Mouse (Mus musculus) liver, embryonic 14.5 days (tissue): ENCODE measurements around the gene Kctd12b. TPM values are rescaled to one million over a fixed set of nuclear protein-coding genes. Genes with fewer than 3 reads are reported as not detected.
A peak's percentile ranks its signal among the peaks of the same experiment; 100 is the strongest.
"Not testable (repeated sequence)": the region's sequence is repeated elsewhere in the genome, so short reads cannot be mapped to it uniquely, and the experiment has no call there.

Experiments used
- ATAC-seq: fragments of 200-750 bp; cut with Nextera tagmentation; 2 replicates; pipeline ENCODE4 v1.8.0; 2017; ENCODE audit warnings: moderate number of reproducible peaks, mild to moderate bottlenecking, moderate library complexity; ENCODE audit not compliant: insufficient read depth
- DNase-seq, 3 experiments: peaks; one replicate each; pipeline ENCODE4 v3.0.0-alpha.2; 2012 to 2013; ENCODE audit warnings: low read depth in 3 of 3, low spot score in 3 of 3
- H3K27ac ChIP-seq: fragments of 300-500 bp; sonication (generic); 2 replicates; pipeline ENCODE4 v1.5.1; 2014; ENCODE audit warnings: moderate library complexity, mild to moderate bottlenecking, control low read depth, inconsistent platforms
- H3K27me3 ChIP-seq: fragments of 300-500 bp; sonication (generic); 2 replicates; pipeline ENCODE4 v1.6.1; 2014; ENCODE audit warnings: mild to moderate bottlenecking, low read length, moderate library complexity; ENCODE audit not compliant: control insufficient read depth, insufficient read depth
- H3K36me3 ChIP-seq: fragments of 300-500 bp; sonication (generic); replicated peaks from 2 replicates; pipeline ENCODE4 v1.6.1; 2014; ENCODE audit warnings: low read depth; ENCODE audit not compliant: control insufficient read depth, insufficient read depth
- H3K4me1 ChIP-seq, 2 experiments: fragments of 200-500 bp in 1 of 2; fragments of 300-500 bp in 1 of 2; sonication (generic) in 1 of 2; replicated peaks; 2 replicates each; pipeline ENCODE4 v1.6.1; 2012 to 2014; ENCODE audit warnings: antibody characterized with exemption in 1 of 2, inconsistent platforms in 1 of 2, low read length in 1 of 2; ENCODE audit not compliant: control insufficient read depth in 2 of 2, insufficient read depth in 2 of 2
- H3K4me2 ChIP-seq: fragments of 300-500 bp; sonication (generic); 2 replicates; pipeline ENCODE4 v1.6.1; 2014; ENCODE audit warnings: low read depth, mild to moderate bottlenecking, control low read depth, moderate library complexity
- H3K4me3 ChIP-seq, 2 experiments: fragments of 200-500 bp in 1 of 2; fragments of 300-500 bp in 1 of 2; sonication (generic) in 1 of 2; 2 replicates each; pipeline ENCODE4 v1.5.1; 2012 to 2014; ENCODE audit warnings: low read depth in 2 of 2, low read length in 2 of 2, mild to moderate bottlenecking in 2 of 2, control low read depth in 1 of 2, inconsistent platforms in 1 of 2, moderate library complexity in 1 of 2; ENCODE audit not compliant: insufficient read depth in 1 of 2
- H3K9ac ChIP-seq: fragments of 300-500 bp; sonication (generic); replicated peaks from 2 replicates; pipeline ENCODE4 v1.6.1; 2014; ENCODE audit warnings: mild to moderate bottlenecking, control low read depth, moderate library complexity
- H3K9me3 ChIP-seq: fragments of 300-500 bp; sonication (generic); 2 replicates; pipeline ENCODE4 v1.6.1; 2016; ENCODE audit warnings: low read length, mixed read lengths; ENCODE audit not compliant: control insufficient read depth
- CTCF ChIP-seq: IDR thresholded peaks from 2 replicates; pipeline ENCODE4 v1.5.1; 2016; ENCODE audit warnings: antibody characterized with exemption, low read depth, control low read depth
- EP300 ChIP-seq: IDR thresholded peaks from 2 replicates; pipeline ENCODE4 v1.6.1; 2016; ENCODE audit warnings: antibody characterized with exemption, low read depth
- WGBS: fragments of 180-500 bp; shearing (Covaris S2); extraction: QIAGEN DNeasy Blood & Tissue Kit; methylation state at CpG from one replicate; pipeline ENCODE4 v1.1.7; 2014; ENCODE audit not compliant: insufficient replicate concordance; 5-methylcytosine and 5-hydroxymethylcytosine counted together
- polyA plus RNA-seq, 2 experiments: library from polyadenylated mRNA; depleted of rRNA in 1 of 2; stranded (reverse) in 1 of 2; unstranded in 1 of 2; fragments of >200 nt; fragmentation: Nextera tagmentation in 1 of 2; extraction: Ambion mirVana in 1 of 2; gene quantifications; 2 replicates each; pipeline versions ENCODE4 v1.2.1 to v1.2.3; 2012 to 2014

Gene Kctd12b
- polyA plus RNA-seq, 2 experiments: 0.60 to 0.66 TPM

DNA sequence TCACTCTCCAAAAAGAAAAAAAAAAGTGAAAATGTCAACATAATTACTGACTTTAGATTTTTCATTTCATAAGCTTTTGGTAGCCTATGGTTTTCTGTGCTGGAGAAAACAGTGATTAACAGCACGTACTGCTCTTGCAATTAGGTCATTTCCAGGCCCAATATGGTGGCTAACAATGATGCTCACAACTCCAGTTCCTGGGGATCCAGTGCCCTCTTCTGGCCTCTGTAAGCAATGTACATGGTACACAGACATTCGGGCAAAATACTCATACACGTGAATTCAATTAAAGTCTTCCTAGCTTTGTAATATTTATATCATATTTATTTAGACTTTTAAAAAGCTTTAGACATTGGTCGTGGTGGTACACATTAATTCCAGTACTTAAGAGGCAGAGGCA, 23.4 kb upstream of the Kctd12b start:
- DNase-seq (no peak), ATAC-seq (no peak)
- no peak for TF ChIP-seq EP300
- TF ChIP-seq CTCF: peak; percentile 33; the same call in 1 of the 2 replicates
- Histone ChIP-seq H3K4me2 (no peak overlapping the region), H3K27ac (no peak overlapping the region), H3K4me1 (no peaks in the 10 kb centered on the region), H3K9me3 (no peaks in the 10 kb centered on the region), H3K9ac (no peak overlapping the region), H3K36me3 (no peaks in the 10 kb centered on the region), H3K27me3 (no peaks in the 10 kb centered on the region), H3K4me3 (no peak overlapping the region)
- WGBS: 31% methylated on average over 4 of the region's 4 CpGs

- Histone ChIP-seq H3K9me3 (no peaks in the 10 kb centered on the region), H3K4me3 (no peak overlapping the region), H3K36me3 (no peaks in the 10 kb centered on the region), H3K4me1 (no peaks in the 10 kb centered on the region), H3K27ac (no peak overlapping the region), H3K4me2 (no peak overlapping the region), H3K9ac (no peak overlapping the region), H3K27me3 (no peaks in the 10 kb centered on the region)
- ATAC-seq (no peak), DNase-seq (no peak)
- no peak for TF ChIP-seq CTCF
- TF ChIP-seq EP300: no peak
- WGBS: 81% methylated on average over 2 of the region's 2 CpGs
These were observed 20.5 kb upstream of the Kctd12b start for GRCm38 (mm10) chrX:153716716-153717115.

DNA sequence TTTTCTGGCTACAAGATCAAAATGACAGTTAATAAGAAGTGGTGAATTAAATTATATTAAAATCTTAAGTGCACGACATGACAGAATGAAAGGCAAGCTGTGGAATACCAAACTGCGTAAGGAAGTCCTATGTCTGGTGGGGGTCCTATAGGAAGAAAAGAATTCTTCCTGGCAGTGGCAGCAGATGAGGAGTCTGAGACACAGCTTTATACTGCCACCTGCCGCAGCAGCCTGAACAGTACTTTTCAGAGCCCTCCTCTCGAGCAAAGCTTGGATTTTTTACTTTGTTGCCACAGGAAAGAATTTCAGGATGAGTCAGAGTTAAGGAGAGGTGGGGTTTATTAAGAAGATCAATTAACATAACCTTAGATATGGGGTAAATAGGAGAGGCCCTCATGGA, 11.5 kb upstream of the Kctd12b start:
- no peak overlapping the region for H3K27ac ChIP-seq
- 31% methylated on average over 4 of the region's 4 CpGs for WGBS
- no peaks in the 10 kb centered on the region for H3K27me3 ChIP-seq
- no peak overlapping the region for H3K4me3 ChIP-seq
- no peaks in the 10 kb centered on the region for H3K4me1 ChIP-seq
- no peak for DNase-seq
- no peaks in the 10 kb centered on the region for H3K9me3 ChIP-seq
- no peak overlapping the region for H3K9ac ChIP-seq
- TF ChIP-seq CTCF: peak; percentile 5; the same call in 1 of the 2 replicates
- TF ChIP-seq EP300: no peak
- no peaks in the 10 kb centered on the region for H3K36me3 ChIP-seq
- ATAC-seq: no peak
- H3K4me2 ChIP-seq: no peak overlapping the region

GRCm38 (mm10) chrX:153700463-153700862, 4.3 kb upstream of the Kctd12b start:
- no peaks in the 10 kb centered on the region for H3K36me3 ChIP-seq
- 54% methylated on average over 3 of the region's 3 CpGs for WGBS
- DNase-seq (no peak), ATAC-seq (no peak)
- no peak overlapping the region for H3K4me2 ChIP-seq
- H3K4me1 ChIP-seq: no peaks in the 10 kb centered on the region
- H3K9ac ChIP-seq: no peak overlapping the region
- H3K27ac ChIP-seq: no peak overlapping the region
- H3K27me3 ChIP-seq: no peaks in the 10 kb centered on the region
- H3K4me3 ChIP-seq: no peak overlapping the region
- no peaks in the 10 kb centered on the region for H3K9me3 ChIP-seq
- no peak for TF ChIP-seq EP300
- TF ChIP-seq CTCF: no peak

DNA sequence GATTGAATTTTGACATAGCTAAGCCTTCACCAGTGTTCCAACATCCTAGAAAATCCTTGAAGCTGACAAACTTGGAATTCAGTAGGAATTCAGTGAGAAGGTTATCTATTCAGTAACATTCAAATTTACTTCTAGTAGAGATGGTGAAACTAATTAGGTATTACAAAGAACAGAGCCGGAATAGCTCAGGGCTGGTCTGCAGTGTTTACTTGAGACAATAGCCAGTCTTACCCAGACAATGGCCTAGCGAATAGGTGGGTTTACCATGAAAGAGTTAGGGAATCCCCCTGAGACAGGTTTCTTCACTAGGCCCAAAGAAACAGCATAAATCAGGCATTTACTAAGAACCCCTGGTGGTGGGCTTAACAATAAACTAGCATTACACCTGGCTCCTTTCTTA, 28.0 kb downstream of the Kctd12b start:
- not testable (repeated sequence) for H3K27me3 ChIP-seq, ATAC-seq, DNase-seq, H3K9ac ChIP-seq, H3K4me3 ChIP-seq, H3K9me3 ChIP-seq, H3K27ac ChIP-seq, H3K4me2 ChIP-seq, H3K4me1 ChIP-seq, H3K36me3 ChIP-seq
- WGBS: 57% methylated on average over 2 of the region's 2 CpGs
